Mouse (Mus musculus): ENCODE results near the gene Cdcp1. TPM values are rescaled to one million over a fixed set of nuclear protein-coding genes. Genes with fewer than 3 reads are reported as not detected.
A peak's percentile ranks its signal among the peaks of the same experiment; 100 is the strongest.

The Cdcp1 gene
- total RNA-seq, 1 experiment from 2014 or later = 0.27 TPM

GRCm38 (mm10) chr9:123156910-123157361, 58.9 kb downstream of the Cdcp1 start:
- no peak for ATAC-seq (replicated peaks; ENCODE audit: low read depth, poor library complexity, severe bottlenecking)

DNA sequence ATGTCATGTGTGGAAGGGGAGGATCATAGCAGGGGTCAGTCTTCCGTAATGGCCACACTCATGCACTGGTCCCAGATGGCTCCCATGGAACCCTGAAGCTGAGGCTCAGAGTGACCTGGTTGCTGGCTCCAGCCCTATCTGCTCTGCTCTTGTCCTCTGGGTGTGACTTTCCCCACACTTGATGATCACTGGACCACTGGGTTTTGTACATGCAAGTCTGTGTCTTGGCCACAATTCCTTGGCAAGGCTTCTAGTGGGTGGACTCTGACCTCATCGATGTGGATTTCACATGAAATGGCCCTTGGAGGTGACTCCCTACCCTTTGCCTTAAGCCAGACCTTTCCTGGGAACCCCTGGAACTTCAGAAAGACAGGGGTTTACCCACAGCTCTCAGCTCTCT, 62.7 kb downstream of the Cdcp1 start:
- no peak for ATAC-seq (replicated peaks; ENCODE audit: low read depth, poor library complexity, severe bottlenecking)

- ATAC-seq (replicated peaks; ENCODE audit: low read depth, poor library complexity, severe bottlenecking) = peak; percentile 45; the same call in 1 of the 2 replicates
These were observed 63.8 kb downstream of the Cdcp1 start for GRCm38 (mm10) chr9:123152026-123152425.

DNA sequence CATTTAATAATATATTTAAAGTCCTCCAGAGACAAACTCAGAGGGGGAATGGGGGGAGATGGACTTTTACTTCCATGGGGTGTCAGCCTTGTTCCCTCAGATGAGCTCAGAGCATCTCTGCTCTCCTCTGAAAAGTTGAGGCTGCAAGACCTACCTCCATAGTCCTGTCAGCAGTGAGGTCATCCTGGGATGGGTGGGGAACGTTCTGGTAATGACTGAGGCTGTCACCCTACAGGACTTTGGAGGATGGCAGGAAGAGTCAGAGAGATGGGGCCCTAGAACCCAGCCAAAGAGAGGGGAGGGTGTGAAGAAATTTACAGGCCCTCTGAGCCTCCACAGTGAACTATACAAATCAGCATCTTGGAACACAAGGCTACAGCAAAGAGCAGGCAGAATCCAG, 64.3 kb downstream of the Cdcp1 start:
- no peak for ATAC-seq (replicated peaks; ENCODE audit: low read depth, poor library complexity, severe bottlenecking)

GRCm38 (mm10) chr9:123150241-123151020, 65.4 kb downstream of the Cdcp1 start, which contains the start of gene Clec3b:
Gene Clec3b, plus strand, starts transcription at chr9:123150946.
- ATAC-seq (replicated peaks; ENCODE audit: low read depth, poor library complexity, severe bottlenecking) = no peak

DNA sequence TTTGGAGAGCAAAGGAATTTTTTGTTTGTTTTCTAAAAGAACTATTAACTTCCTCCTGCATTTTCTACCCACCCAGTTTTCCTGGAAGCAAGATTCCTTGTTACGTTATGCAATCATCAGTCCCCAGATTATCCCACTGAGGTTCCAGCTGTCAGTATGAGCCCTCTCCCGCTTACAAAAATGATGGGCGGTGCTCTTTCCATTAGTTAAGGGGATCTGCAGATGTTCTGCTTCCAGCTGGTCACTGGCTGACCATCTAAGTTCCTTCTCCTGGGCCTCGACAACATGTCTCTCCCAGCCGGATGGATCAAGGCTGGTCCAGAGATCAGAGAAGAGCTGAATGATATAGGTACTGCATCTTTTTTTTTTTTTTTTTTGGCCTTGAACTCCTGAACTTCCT, 67.4 kb downstream of the Cdcp1 start:
- ATAC-seq (replicated peaks; ENCODE audit: low read depth, poor library complexity, severe bottlenecking) = no peak

GRCm38 (mm10) chr9:123139887-123140614, 75.8 kb downstream of the Cdcp1 start:
- ATAC-seq (replicated peaks; ENCODE audit: low read depth, poor library complexity, severe bottlenecking) = no peak

DNA sequence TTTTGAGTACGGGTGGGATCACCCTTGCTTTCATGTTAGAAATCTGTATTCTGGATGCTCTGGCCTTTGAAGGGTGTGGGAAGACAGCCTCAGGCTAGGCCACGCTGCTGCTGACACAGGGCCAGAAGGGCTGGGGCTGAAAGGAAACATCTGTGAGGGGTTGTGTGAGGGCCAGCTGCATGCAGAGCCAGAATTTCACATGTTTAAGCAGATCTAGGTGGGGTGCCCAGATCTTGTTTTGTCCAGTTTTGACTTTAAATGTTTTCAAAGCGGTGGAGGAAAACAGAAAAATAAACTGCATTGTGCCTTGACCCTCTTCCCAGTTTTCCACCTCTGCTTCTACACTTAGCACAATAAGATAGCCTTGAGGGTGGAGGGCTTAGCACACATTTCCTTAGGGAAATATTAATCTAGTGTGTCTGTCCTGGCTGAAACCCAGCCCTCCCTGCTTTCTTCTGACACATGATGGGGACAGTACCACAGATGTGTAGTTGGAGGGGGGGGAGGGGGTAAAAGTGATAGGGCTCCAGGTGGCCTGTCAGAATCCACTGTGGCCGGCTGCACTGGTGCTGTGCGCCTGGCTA, 76.9 kb downstream of the Cdcp1 start:
- ATAC-seq (replicated peaks; ENCODE audit: low read depth, poor library complexity, severe bottlenecking) = no peak

DNA sequence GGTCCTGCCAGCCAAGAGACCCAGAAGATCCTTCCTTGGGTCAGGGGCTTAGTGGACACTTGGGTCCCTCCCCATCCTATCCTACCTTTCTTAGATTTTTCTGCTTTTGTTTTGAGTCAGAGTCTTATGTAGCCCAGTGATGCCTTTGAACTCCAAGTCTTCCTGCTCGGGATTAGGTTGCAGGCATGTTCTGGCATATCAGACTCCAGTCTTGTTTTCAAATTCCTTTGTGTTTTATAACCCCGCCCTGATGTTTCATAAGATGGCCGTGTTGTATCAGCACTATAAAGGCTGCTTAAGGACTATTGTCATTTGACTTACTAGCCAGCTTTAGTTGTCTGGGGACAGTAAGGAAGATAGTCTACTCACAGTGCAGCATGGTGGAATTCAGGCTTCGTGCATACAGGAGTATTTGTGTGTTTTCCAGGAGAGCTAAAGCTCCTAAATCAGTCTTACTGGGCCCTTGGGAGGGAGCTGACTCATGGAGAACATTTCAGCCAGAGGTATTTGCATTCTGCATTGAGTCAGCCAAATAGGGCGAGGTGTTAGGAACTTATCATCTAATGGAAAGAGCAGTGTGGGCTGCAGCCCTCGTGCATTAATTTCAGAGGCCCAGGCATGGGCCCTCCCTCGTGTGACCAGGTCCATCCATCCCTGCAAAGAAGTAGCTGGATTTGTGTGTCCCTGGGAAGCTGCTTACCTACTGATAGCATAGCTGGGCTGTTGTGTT, 78.7 kb downstream of the Cdcp1 start:
- no peak for ATAC-seq (replicated peaks; ENCODE audit: low read depth, poor library complexity, severe bottlenecking)

- no peak for ATAC-seq (replicated peaks; ENCODE audit: low read depth, poor library complexity, severe bottlenecking)
These were observed 82.8 kb downstream of the Cdcp1 start for GRCm38 (mm10) chr9:123132994-123133393.

DNA sequence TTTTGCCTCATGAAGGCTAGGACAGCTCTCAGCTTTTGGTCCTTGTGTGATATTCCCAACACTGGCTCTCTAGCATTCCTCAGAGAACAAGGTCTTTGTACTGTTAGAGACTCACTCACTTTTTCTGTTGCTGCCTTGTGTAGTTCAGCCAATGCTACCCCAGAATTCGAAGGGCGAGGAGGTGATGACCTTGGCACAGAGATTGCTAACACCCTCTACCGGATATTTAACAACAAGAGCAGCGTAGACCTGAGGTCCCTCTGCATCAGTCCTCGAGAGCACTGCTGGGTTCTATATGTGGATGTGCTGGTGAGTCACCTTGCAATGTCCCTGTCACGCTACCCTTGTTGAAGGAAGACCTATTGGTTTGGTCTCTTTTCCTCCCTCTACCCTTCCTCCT, 88.2 kb downstream of the Cdcp1 start:
- no peak for ATAC-seq (replicated peaks; ENCODE audit: low read depth, poor library complexity, severe bottlenecking)

- ATAC-seq (replicated peaks; ENCODE audit: low read depth, poor library complexity, severe bottlenecking) = no peak
These were observed 91.3 kb downstream of the Cdcp1 start for GRCm38 (mm10) chr9:123124413-123124981.

- ATAC-seq (replicated peaks; ENCODE audit: low read depth, poor library complexity, severe bottlenecking) = peak; percentile 60; the same call in 1 of the 2 replicates
These were observed 92.0 kb downstream of the Cdcp1 start for GRCm38 (mm10) chr9:123123571-123124412.

DNA sequence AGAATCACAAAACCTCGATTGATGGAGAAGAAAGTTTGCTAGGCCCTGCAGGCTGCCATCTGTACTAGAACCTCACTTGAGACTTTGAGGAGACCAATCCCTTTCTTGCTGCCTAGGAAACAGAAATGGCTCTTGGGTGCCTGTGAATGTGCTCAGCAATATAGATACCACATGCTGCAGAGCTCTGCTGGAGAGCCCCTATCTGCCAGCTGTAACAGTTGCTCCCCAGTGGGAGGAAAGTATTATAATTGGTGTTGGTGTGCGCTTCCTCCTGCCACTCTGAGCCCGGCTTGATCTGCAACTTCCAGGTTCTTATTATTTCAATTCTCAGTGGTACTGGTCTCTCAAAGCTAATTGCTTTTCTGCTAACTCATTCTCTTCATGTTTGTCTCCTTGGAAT, 92.8 kb downstream of the Cdcp1 start:
- ATAC-seq (replicated peaks; ENCODE audit: low read depth, poor library complexity, severe bottlenecking) = no peak

Other genes starting within 250 kb of the Cdcp1 start
- 10.7 and 11.3 TPM in 2 replicates for gene Tmem42, start 194.7 kb downstream of the Cdcp1 start, total RNA-seq (2017)
- gene Tgm4, start 181.3 kb downstream of the Cdcp1 start, total RNA-seq (2017) = 0.09 TPM in 1 of 2 replicates, not detected in the other
- gene Zdhhc3, start 102.8 kb downstream of the Cdcp1 start, total RNA-seq (2017) = 43.1 and 45.2 TPM in 2 replicates
- gene Exosc7, start 102.8 kb downstream of the Cdcp1 start, total RNA-seq (2017) = 104 and 108 TPM in 2 replicates
- gene Clec3b, start 65.1 kb downstream of the Cdcp1 start, total RNA-seq (2017) = 2.1 TPM in 1 of 2 replicates, not detected in the other
- 1.6 and 1.8 TPM in 2 replicates for gene Tmem158, start 44.7 kb upstream of the Cdcp1 start, total RNA-seq (2017)
- 141 and 175 TPM in 2 replicates for gene Lars2, start 150.9 kb upstream of the Cdcp1 start, total RNA-seq (2017)

All from common myeloid progenitor, adult 5-6 weeks (primary cell).